Comparison of ENCODE assay signal across 24 mouse cellular contexts in the genomic region with DNA sequence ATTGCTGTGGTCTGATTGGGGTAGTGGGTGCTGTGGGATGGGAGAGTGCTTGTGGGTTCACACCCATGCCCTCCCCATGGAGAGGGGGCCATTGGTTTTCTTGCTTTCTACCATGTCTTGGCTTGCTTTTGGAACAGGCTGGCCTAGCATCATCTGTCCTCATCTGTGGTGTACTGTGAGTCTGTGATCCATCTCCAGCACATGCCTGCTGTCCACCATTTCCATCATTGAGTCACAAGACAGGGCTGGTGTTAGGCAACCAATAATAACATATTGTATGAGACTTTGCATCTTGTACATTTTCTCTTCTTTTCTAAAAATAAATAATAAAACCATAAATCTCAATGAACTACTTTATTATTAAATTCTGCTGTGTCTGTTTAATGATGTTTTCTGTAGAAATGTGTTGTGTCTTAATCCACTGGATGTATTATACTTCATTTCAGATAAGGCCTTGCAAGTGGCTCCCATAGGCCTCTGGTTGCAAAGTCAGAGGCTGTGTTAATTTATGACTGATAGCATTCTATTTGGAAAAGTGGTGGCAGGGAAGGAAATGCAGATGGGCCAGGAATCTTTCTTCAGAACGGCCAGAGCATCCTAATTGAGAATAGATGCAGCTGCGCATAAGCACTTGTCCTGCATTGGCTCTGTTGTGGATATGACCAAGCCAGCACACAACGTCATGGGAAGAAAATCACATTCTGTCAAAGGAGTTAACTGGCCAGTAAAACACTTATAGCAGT. TPM values are rescaled to one million over a fixed set of nuclear protein-coding genes. Genes with fewer than 3 reads are reported as not detected.
DNase-seq lines count a peak whose midpoint lies in the region; ATAC-seq lines count a peak whose summit lies in the region.
"Had no signal": no experiment of that assay in that cellular context is flagged by ENCODE, and none has a peak within 500 bp of the region (broad histone marks: within the 10 kb centered on the region; RNA-seq: fewer than 3 reads in every experiment).

No protein-coding gene starts in this region.

- WGBS in intestine, embryonic 16.5 days, result 54% methylated on average over 3 of the region's 3 CpGs
- WGBS in stomach, embryonic 16.5 days, result 56% methylated on average over 3 of the region's 3 CpGs

- intact Hi-C loops in heart, postnatal 10 days (cut with DNase I), result no loop called here

- H3K27ac ChIP-seq in intestine, embryonic 16.5 days (ENCODE audit: low read length), result peak overlapping the region; percentile 59
- peak overlapping the region; percentile 67 for H3K27ac ChIP-seq in stomach, embryonic 16.5 days (ENCODE audit: low read length)
- H3K27ac ChIP-seq: embryonic facial prominence, embryonic 12.5 days; hindbrain, embryonic 12.5 days had no signal

- H3K4me2 ChIP-seq in intestine, embryonic 16.5 days (ENCODE audit: low read depth, low read length), result no peak overlapping the region
- H3K4me2 ChIP-seq in stomach, embryonic 16.5 days (ENCODE audit: low read depth, low read length), result no peak overlapping the region
- H3K4me2 ChIP-seq: embryonic facial prominence, embryonic 12.5 days; forebrain, embryonic 13.5 days; heart, embryonic 15.5 days; hindbrain, embryonic 12.5 days; kidney, embryonic 15.5 days; liver, embryonic 11.5 days had no signal

- ATAC-seq in intestine, embryonic 16.5 days, result peak; percentile 25; the same call in 1 of the 2 replicates
- ATAC-seq in stomach, embryonic 16.5 days (ENCODE audit: insufficient read depth, low FRiP score), result peak; percentile 14; the same call in 1 of the 2 replicates
- ATAC-seq in megakaryocyte, adult 5-6 weeks (ENCODE audit: poor library complexity, severe bottlenecking), result no peak

- no peaks in the 10 kb centered on the region for H3K27me3 ChIP-seq in intestine, embryonic 16.5 days (replicated peaks; ENCODE audit: control insufficient read depth, insufficient read depth, low read length)
- no peaks in the 10 kb centered on the region for H3K27me3 ChIP-seq in stomach, embryonic 16.5 days (ENCODE audit: control insufficient read depth, insufficient read depth, low read length)
- H3K27me3 ChIP-seq: embryonic facial prominence, embryonic 12.5 days; forebrain, embryonic 13.5 days; heart, embryonic 15.5 days; hindbrain, embryonic 12.5 days; kidney, embryonic 15.5 days had no signal

- H3K4me3 ChIP-seq in intestine, embryonic 16.5 days (ENCODE audit: low read length), result no peak overlapping the region
- no peak overlapping the region for H3K4me3 ChIP-seq in stomach, embryonic 16.5 days (replicated peaks; ENCODE audit: low read length)
- H3K4me3 ChIP-seq: embryonic facial prominence, embryonic 12.5 days; erythroblast, embryonic 14.5 days; forebrain, embryonic 13.5 days; heart, embryonic 15.5 days; hindbrain, embryonic 12.5 days; kidney, embryonic 15.5 days; myocyte had no signal

- H3K36me3 ChIP-seq in intestine, embryonic 16.5 days (ENCODE audit: control insufficient read depth, insufficient read depth, low read length), result no peaks in the 10 kb centered on the region
- no peaks in the 10 kb centered on the region for H3K36me3 ChIP-seq in stomach, embryonic 16.5 days (ENCODE audit: control insufficient read depth, insufficient read depth, low read length)
- H3K36me3 ChIP-seq: embryonic facial prominence, embryonic 12.5 days; heart, embryonic 15.5 days; hindbrain, embryonic 12.5 days; kidney, embryonic 15.5 days had no signal

- no peaks in the 10 kb centered on the region for H3K9me3 ChIP-seq in intestine, embryonic 16.5 days (ENCODE audit: control insufficient read depth, low read length)
- no peaks in the 10 kb centered on the region for H3K9me3 ChIP-seq in stomach, embryonic 16.5 days (replicated peaks; ENCODE audit: control insufficient read depth, low read length)
- H3K9me3 ChIP-seq: heart, embryonic 15.5 days; hindbrain, embryonic 12.5 days; kidney, embryonic 15.5 days had no signal

- H3K4me1 ChIP-seq in intestine, embryonic 16.5 days (ENCODE audit: control insufficient read depth, insufficient read depth, low read length), result no peaks in the 10 kb centered on the region
- 0 out of 2 replicates have a peak, but pooled peaks cover 6% of the 10 kb centered on the region for H3K4me1 ChIP-seq in stomach, embryonic 16.5 days (ENCODE audit: control insufficient read depth, insufficient read depth, low read length)
- H3K4me1 ChIP-seq: embryonic facial prominence, embryonic 12.5 days; hindbrain, embryonic 12.5 days had no signal

- H3K9ac ChIP-seq in intestine, embryonic 16.5 days (ENCODE audit: low read depth, low read length), result no peak overlapping the region
- no peak overlapping the region for H3K9ac ChIP-seq in stomach, embryonic 16.5 days (ENCODE audit: low read length)
- H3K9ac ChIP-seq: embryonic facial prominence, embryonic 12.5 days; forebrain, embryonic 13.5 days; heart, embryonic 15.5 days; hindbrain, embryonic 12.5 days; kidney, embryonic 15.5 days had no signal

- peak; percentile 14 to 20 for DNase-seq in heart, postnatal 10 days
- DNase-seq in heart, adult 9 months (ENCODE audit: low spot score in 2 of 2), result no peak
- peak; percentile 51 for DNase-seq in lung, postnatal 10 days
- no peak for DNase-seq in cerebellum, postnatal 10 days
- DNase-seq: adrenal gland, adult 2 months; cerebellum, adult 9-10 months; gastrocnemius, postnatal 10 days had no signal

RNA-seq across cellular contexts. Expression of gene Scp2d1, which starts 54.9 kb away (rescaled TPM):
- not detected for total RNA-seq in heart, postnatal 10 days (2021)
- polyA plus RNA-seq in intestine, embryonic 16.5 days (2015; fragmentation: Nextera tagmentation; extraction: Ambion mirVana), result not detected in 2 replicates
- not detected in 2 replicates for polyA plus RNA-seq in stomach, embryonic 16.5 days (2015; fragmentation: Nextera tagmentation; extraction: Ambion mirVana)
- not detected in 2 replicates for total RNA-seq in megakaryocyte, adult 5-6 weeks (2015)
- total RNA-seq in megakaryocyte, adult 5-6 weeks (2017), result not detected in 2 replicates
- total RNA-seq: adrenal gland, adult 2 months; gastrocnemius, postnatal 10 days; layer of hippocampus, postnatal 10 days had no signal
- polyA plus RNA-seq: adrenal gland, adult 2 months; embryonic facial prominence, embryonic 12.5 days; erythroblast, embryonic 14.5 days; forebrain, embryonic 13.5 days; heart, embryonic 15.5 days; hindbrain, embryonic 12.5 days; kidney, embryonic 15.5 days; limb, embryonic 11.5 days; liver, embryonic 11.5 days; midbrain, embryonic 14.5 days; myocyte; neural tube, embryonic 14.5 days; thymus, postnatal 0 days; urinary bladder, adult 2 months had no signal

Comparison
In these comparisons a context has a peak if more than half of its experiments do, and no peak if none do; other contexts are left out.
1. DNase-seq: peak in heart, postnatal 10 days (2 of 2) and lung, postnatal 10 days (single experiment); none in heart, adult 9 months (0 of 2) and cerebellum, postnatal 10 days (0 of 2).